Mouse (Mus musculus) heart, adult 2 months (tissue): ENCODE results near the gene Hist2h2ab. TPM values are rescaled to one million over a fixed set of nuclear protein-coding genes. Genes with fewer than 3 reads are reported as not detected.
"Not testable (repeated sequence)": the region's sequence is repeated elsewhere in the genome, so short reads cannot be mapped to it uniquely, and the experiment has no call there.

ENCODE experiments used
- DNase-seq, 2 experiments: peaks; one replicate each; pipeline ENCODE4 v3.0.0; 2021
- H3K27ac ChIP-seq: fragments of 200-600 bp; 2 replicates; pipeline ENCODE4 v1.8.1; 2022
- H3K27me3 ChIP-seq: fragments of 200-500 bp; 2 replicates; pipeline ENCODE4 v1.6.1; 2012; ENCODE audit warnings: mild to moderate bottlenecking, low read length, inconsistent platforms, mixed read lengths; ENCODE audit not compliant: control insufficient read depth, insufficient read depth
- H3K36me3 ChIP-seq: fragments of 200-500 bp; 2 replicates; pipeline ENCODE4 v1.6.1; 2012; ENCODE audit warnings: low read length, inconsistent platforms; ENCODE audit not compliant: control insufficient read depth, insufficient read depth
- H3K4me1 ChIP-seq: fragments of 200-500 bp; 2 replicates; pipeline ENCODE4 v1.6.1; 2011; ENCODE audit warnings: low read length; ENCODE audit not compliant: control insufficient read depth, insufficient read depth
- H3K4me3 ChIP-seq: fragments of 200-600 bp; 2 replicates; pipeline ENCODE4 v1.8.1; 2022
- H3K79me2 ChIP-seq: fragments of 200-500 bp; replicated peaks from 2 replicates; pipeline ENCODE4 v1.6.1; 2012; ENCODE audit warnings: mild to moderate bottlenecking, inconsistent platforms, low read length, moderate library complexity, mixed read lengths; ENCODE audit not compliant: control insufficient read depth, insufficient read depth
- H3K9ac ChIP-seq: fragments of 200-500 bp; 2 replicates; pipeline ENCODE4 v1.6.1; 2012; ENCODE audit warnings: low read depth, mild to moderate bottlenecking, control low read depth, inconsistent platforms, low read length, mixed read lengths
- CTCF ChIP-seq: fragments of 200-600 bp; IDR thresholded peaks from 2 replicates; pipeline ENCODE4 v1.8.1; 2022; ENCODE audit warnings: antibody characterized with exemption, mild to moderate bottlenecking, moderate library complexity
- EP300 ChIP-seq: fragments of 200-500 bp; IDR thresholded peaks from 2 replicates; pipeline ENCODE4 v1.6.1; 2011; ENCODE audit warnings: low read depth, low read length, control low read depth; ENCODE audit not compliant: insufficient read depth
- POLR2A ChIP-seq: fragments of 200-500 bp; IDR thresholded peaks from 2 replicates; pipeline ENCODE4 v1.6.1; 2011; ENCODE audit warnings: mild to moderate bottlenecking, low read depth, low read length, control low read depth; ENCODE audit not compliant: insufficient read depth
- WGBS: fragments of 180-500 bp; shearing (Covaris S2); methylation state at CpG from one replicate; pipeline ENCODE4 v1.1.7; 2018; 5-methylcytosine and 5-hydroxymethylcytosine counted together
- intact Hi-C: fragments of 180-260 bp; cut with DNase I; formaldehyde crosslinking; loops from one replicate; pipeline ENCODE4 v1.15.1; 2025
- polyA plus RNA-seq: library from polyadenylated mRNA; depleted of rRNA; stranded (reverse); fragments of >200 nt; gene quantifications from 2 replicates; pipeline ENCODE4 v1.2.3, GENCODE M21; 2012
- total RNA-seq, 2 experiments: library from RNA; stranded (reverse); gene quantifications; 2 replicates each; pipeline ENCODE4 v1.2.3; 2021

Gene Hist2h2ab
- total and polyA plus RNA-seq, 3 experiments = 0.35 to 2.0 (median 1.9) TPM

DNA sequence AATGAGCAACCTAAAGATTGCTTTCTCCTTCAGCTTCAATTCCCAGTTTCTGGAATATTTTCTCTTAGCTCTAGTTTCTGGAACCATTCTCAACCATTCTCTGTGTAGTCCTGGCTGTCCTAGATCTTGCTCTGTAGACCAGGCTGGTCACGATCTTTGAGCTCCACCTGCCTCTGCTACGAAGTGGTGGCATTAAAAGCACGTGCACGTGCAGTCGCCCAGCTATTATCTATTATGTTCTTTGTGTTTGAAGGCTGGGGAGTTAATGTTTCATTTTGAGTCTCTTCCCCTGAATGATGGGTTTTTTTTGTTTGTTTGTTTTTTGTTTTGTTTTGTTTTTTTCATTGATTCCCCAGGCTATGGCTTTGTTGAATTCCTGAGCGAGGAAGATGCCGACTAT lies 46.5 kb upstream of the Hist2h2ab start:
- no peaks in the 10 kb centered on the region; the same call in 1 of the 2 replicates for H3K79me2 ChIP-seq
- no peak overlapping the region; the same call in 1 of the 2 replicates for H3K9ac ChIP-seq
- no peak for DNase-seq
- TF ChIP-seq EP300 = no peak
- H3K27me3 ChIP-seq = no peaks in the 10 kb centered on the region
- H3K27ac ChIP-seq = no peak overlapping the region
- 35% methylated on average over 7 of the region's 7 CpGs for WGBS
- intact Hi-C loops = no loop called here
- peaks cover 7% of the 10 kb centered on the region for H3K4me1 ChIP-seq
- H3K36me3 ChIP-seq = peaks cover 14% of the 10 kb centered on the region
- peak overlapping the region; percentile 96 for H3K4me3 ChIP-seq

DNA sequence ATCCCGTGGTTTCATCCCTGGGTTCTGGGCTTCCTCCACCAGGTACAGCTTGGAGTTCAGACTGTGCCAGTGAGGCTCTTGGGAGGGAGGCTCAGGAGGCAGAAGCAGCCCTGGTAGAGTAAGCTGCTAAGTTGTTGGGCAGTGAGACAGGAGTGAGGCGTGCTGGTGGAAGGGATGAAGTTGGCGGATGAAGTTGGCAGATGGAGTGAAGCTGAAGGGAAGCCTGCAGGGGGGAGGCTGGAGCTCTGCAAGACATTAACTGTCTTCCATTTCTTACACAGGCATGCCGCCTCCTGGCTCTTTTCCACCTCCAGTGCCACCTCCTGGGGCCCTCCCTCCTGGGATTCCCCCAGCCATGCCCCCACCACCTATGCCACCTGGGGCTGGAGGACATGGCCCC lies 45.6 kb upstream of the Hist2h2ab start:
- not testable (repeated sequence) for H3K27me3 ChIP-seq, H3K4me1 ChIP-seq, DNase-seq, H3K9ac ChIP-seq, H3K4me3 ChIP-seq, H3K79me2 ChIP-seq, H3K27ac ChIP-seq
- WGBS = 82% methylated on average over 4 of the region's 4 CpGs
- intact Hi-C loops = loop anchor here (2.0 kb wide), 1 partner anchor 45 kb away; the partner anchor contains the start of genes Bola1 and Hist2h2ab
- peaks cover 14% of the 10 kb centered on the region for H3K36me3 ChIP-seq

DNA sequence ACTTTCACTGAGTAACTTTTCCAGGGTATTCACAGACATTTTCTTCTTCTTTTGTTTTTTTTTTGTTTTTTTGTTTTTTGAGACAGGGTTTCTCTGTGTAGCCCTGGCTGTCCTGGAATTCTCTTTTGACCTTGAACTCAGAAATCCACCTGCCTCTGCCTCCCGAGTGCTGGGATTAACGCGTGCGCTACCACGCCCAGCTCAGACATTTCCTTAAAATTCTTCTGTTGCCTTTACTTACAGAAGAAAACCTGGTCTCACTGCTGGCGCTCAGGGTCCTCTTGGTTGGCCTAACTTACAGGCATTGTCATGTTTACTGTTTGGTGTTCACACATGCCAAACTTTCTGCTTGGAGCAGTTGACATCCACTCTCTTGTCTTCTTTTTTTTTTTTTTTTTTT lies 44.4 kb upstream of the Hist2h2ab start:
- WGBS = 88% methylated on average over 6 of the region's 6 CpGs
- TF ChIP-seq CTCF = no peak
- TF ChIP-seq POLR2A = no peak
- no peak for TF ChIP-seq EP300
- Histone ChIP-seq H3K4me3 (no peak overlapping the region), H3K4me1 (peaks cover 8% of the 10 kb centered on the region), H3K27me3 (no peaks in the 10 kb centered on the region), H3K79me2 (no peaks in the 10 kb centered on the region; the same call in 1 of the 2 replicates), H3K36me3 (peaks cover 14% of the 10 kb centered on the region), H3K27ac (no peak overlapping the region), H3K9ac (no peak overlapping the region)
- DNase-seq = no peak
- intact Hi-C loops = loop anchor here (2.0 kb wide), 1 partner anchor 44 kb away; the partner anchor contains the start of genes Bola1 and Hist2h2ab

DNA sequence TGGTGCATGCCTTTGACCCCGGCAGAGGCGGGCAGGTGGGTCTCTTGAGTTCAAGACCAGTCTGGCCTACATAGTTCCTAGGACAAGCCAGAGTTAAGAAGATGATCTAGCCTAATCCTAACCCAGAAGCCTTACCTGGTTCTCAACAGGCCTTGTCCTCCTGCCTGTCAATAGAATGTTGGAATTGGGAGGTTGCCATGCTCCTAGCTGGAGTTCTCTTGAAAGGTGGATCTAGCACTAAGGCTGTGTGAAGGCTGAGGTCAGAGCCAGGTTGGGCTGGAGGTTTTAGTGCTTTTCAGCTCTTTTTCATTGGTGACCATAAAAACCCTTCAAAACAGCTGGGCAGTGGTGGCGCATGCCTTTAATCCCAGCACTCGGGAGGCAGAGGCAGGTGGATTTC lies 41.2 kb upstream of the Hist2h2ab start:
- TF ChIP-seq POLR2A = no peak
- no peak for TF ChIP-seq EP300
- TF ChIP-seq CTCF = no peak
- Histone ChIP-seq H3K9ac (no peak overlapping the region), H3K4me1 (peaks cover 2% of the 10 kb centered on the region), H3K27ac (no peak overlapping the region), H3K27me3 (no peaks in the 10 kb centered on the region), H3K36me3 (peaks cover 9% of the 10 kb centered on the region), H3K79me2 (no peaks in the 10 kb centered on the region), H3K4me3 (no peak overlapping the region)
- intact Hi-C loops = no loop called here
- WGBS = 92% methylated on average over 4 of the region's 4 CpGs
- no peak for DNase-seq

DNA sequence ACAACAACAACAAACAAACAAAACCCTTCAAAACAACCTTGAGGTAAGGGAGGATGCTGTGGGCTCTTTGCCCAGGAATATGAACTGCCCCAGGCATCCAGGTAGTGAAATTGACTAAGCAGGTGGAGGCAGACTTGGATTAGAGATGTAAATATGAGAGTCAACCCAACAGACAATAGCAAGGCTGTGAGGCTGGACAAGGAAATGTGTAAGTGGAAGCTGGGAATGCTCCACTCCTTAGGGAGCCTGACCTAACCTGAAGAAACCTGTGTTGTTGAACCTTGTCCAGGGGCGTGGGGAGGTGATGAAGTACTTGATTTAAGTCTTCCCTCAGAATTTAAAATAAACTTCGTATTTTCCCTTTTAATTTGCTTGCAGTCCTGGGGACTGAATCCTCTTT lies 40.8 kb upstream of the Hist2h2ab start:
- Histone ChIP-seq H3K9ac (no peak overlapping the region), H3K36me3 (peaks cover 9% of the 10 kb centered on the region), H3K27me3 (no peaks in the 10 kb centered on the region), H3K27ac (no peak overlapping the region), H3K79me2 (no peaks in the 10 kb centered on the region), H3K4me3 (no peak overlapping the region), H3K4me1 (peaks cover 2% of the 10 kb centered on the region)
- WGBS = 86% methylated on average over 2 of the region's 2 CpGs
- DNase-seq = no peak
- TF ChIP-seq CTCF (no peak), EP300 (no peak), POLR2A (no peak)
- intact Hi-C loops = no loop called here

DNA sequence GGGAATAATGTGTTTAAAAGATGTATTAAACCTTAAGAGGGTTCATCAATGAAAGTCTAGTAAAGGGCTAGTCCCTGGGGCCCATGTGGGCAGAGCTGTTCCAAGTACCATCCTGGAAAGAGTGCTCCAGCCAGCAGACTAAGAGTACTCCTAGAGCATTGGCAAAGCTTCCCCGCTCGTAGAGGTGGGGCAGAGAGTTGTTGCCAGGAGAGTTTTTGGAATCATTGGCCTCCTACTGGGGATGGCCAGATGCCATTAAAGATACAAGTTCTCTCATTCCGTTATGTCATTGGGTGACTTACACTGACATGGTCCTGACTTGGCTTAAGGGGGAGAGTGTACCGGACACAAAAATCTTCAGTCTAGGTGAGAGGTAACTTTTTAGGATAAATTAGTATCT lies 40.1 kb upstream of the Hist2h2ab start:
- Histone ChIP-seq H3K4me1 (peaks cover 2% of the 10 kb centered on the region), H3K27me3 (no peaks in the 10 kb centered on the region), H3K9ac (no peak overlapping the region), H3K4me3 (no peak overlapping the region), H3K36me3 (peaks cover 8% of the 10 kb centered on the region), H3K27ac (no peak overlapping the region), H3K79me2 (no peaks in the 10 kb centered on the region)
- intact Hi-C loops = no loop called here
- peak; percentile 13; the same call in 1 of the 2 replicates for TF ChIP-seq CTCF
- 0 out of 2 replicates have a peak, but pooled peaks have one; percentile 24 for TF ChIP-seq EP300
- no peak for TF ChIP-seq POLR2A
- peak in 1 of 2 experiments; percentile 68 for DNase-seq
- WGBS = 29% methylated on average over 4 of the region's 4 CpGs
